Mouse (Mus musculus): ENCODE measurements around the gene Mras.

DNA sequence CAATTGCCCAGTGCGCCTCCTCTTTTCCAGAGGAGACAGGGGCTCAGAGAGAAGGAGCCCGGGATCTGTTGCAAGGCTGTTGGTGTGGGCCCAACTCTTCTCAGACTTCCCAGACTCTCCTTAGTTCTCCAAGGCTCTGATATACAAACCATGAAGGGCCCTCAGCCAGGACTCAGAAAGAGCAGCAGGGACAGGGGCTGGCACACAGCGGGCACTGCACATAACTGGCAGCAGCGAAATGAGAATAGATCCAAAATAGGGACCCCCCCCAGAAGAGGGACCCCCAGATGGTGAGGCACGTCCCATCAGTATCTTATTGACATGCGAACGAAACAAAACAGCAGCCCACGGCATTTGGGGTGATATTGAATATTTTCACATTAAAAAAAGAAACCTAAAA is 44.0 kb downstream of the Mras start:
- TF ChIP-seq EP300 (IDR thresholded peaks at IDR 0.05) = no peak
- TF ChIP-seq CTCF (IDR thresholded peaks at IDR 0.05) = no peak
